Mouse (Mus musculus): ENCODE data around the gene Zscan18. TPM values are rescaled to one million over a fixed set of nuclear protein-coding genes. Genes with fewer than 3 reads are reported as not detected.

The Zscan18 gene
- total and polyA plus RNA-seq, 3 experiments = 0.04 TPM; not detected in 2

GRCm38 (mm10) chr7:12818521-12819295, 15.3 kb upstream of the Zscan18 start, which contains the start of gene Zfp329:
Gene Zfp329 (minus strand): TSS chr7:12818858.
- peak; percentile 94 for DNase-seq (ENCODE audit: low read depth, low spot score)
- Histone ChIP-seq H3K79me2 (ENCODE audit: control insufficient read depth, insufficient read depth, low read length, poor library complexity) (peaks cover 5% of the 10 kb centered on the region), H3K9me3 (replicated peaks; ENCODE audit: insufficient read depth, low read length) (no peaks in the 10 kb centered on the region), H3K36me3 (ENCODE audit: control insufficient read depth in 1 of 2, insufficient read depth in 2 of 2, low read length in 2 of 2) (peaks cover 0 to 4% of the 10 kb centered on the region in 2 experiments; a peak in 1 of 4 replicates), H3K9ac (ENCODE audit: control insufficient read depth, low read depth, low read length, poor library complexity, severe bottlenecking) (peak within 1 kb of the TSS; percentile 84), H3K4me3 (ENCODE audit: control insufficient read depth in 1 of 2, insufficient read depth in 1 of 2, low read depth in 2 of 2, low read length in 2 of 2) (peak within 1 kb of the TSS; percentile 91 to 97), H3K27me3 (ENCODE audit: control insufficient read depth in 1 of 2, insufficient read depth in 2 of 2, low read length in 2 of 2) (no peaks in the 10 kb centered on the region), H3K4me1 (ENCODE audit: control insufficient read depth in 1 of 2, insufficient read depth in 2 of 2, low read length in 2 of 2) (no peaks in the 10 kb centered on the region; a peak in 1 of 4 replicates), H3K27ac (ENCODE audit: control insufficient read depth, low read depth, low read length) (peak within 1 kb of the TSS; percentile 35; the same call in 1 of the 2 replicates)
- TF ChIP-seq ZMIZ1 (IDR thresholded peaks at IDR 0.05; ENCODE audit: low read depth, low read length) (peak; percentile 55), TAL1 (IDR thresholded peaks at IDR 0.05; ENCODE audit: low read length) (no peak), TBP (IDR thresholded peaks at IDR 0.05; ENCODE audit: low read depth, low read length) (peak; percentile 79), UBTF (IDR thresholded peaks at IDR 0.05; ENCODE audit: borderline replicate concordance, insufficient read depth, low read depth, low read length) (no peak), GATA1 (IDR thresholded peaks at IDR 0.05; ENCODE audit: low read depth, low read length) (no peak), ELF1 (IDR thresholded peaks at IDR 0.05; ENCODE audit: low read depth, low read length) (no peak), SIN3A (IDR thresholded peaks at IDR 0.05; ENCODE audit: low read length) (peak; percentile 33; the same call in 1 of the 2 replicates), MYB (IDR thresholded peaks at IDR 0.05; ENCODE audit: low read depth, low read length) (no peak), ZNF384 (IDR thresholded peaks at IDR 0.05; ENCODE audit: low read depth, low read length) (no peak), CHD1 (IDR thresholded peaks at IDR 0.05; ENCODE audit: low read depth, low read length) (no peak), EP300 (IDR thresholded peaks at IDR 0.05; ENCODE audit: low read depth in 1 of 2, low read length in 2 of 2) (no peak), USF2 (IDR thresholded peaks at IDR 0.05; ENCODE audit: borderline replicate concordance in 1 of 2, insufficient read depth in 1 of 2, low read depth in 1 of 2, low read length in 2 of 2) (no peak), MEF2A (IDR thresholded peaks at IDR 0.05; ENCODE audit: extremely low read depth, insufficient replicate concordance, low read depth, low read length, poor library complexity, severe bottlenecking) (no peak), MAX (IDR thresholded peaks at IDR 0.05; ENCODE audit: low read length) (peak; percentile 35; the same call in 1 of the 2 replicates), NELFE (IDR thresholded peaks at IDR 0.05; ENCODE audit: low read depth, low read length) (peak; percentile 95), NRF1 (IDR thresholded peaks at IDR 0.05; ENCODE audit: insufficient read depth, low read depth, low read length, poor library complexity, severe bottlenecking) (peak; percentile 86), SMC3 (IDR thresholded peaks at IDR 0.05; ENCODE audit: low read depth, low read length) (no peak), ZKSCAN1 (IDR thresholded peaks at IDR 0.05; ENCODE audit: low read depth, low read length) (no peak), E2F4 (IDR thresholded peaks at IDR 0.05; ENCODE audit: borderline replicate concordance, low read depth, low read length) (no peak), POLR2A (IDR thresholded peaks at IDR 0.05; ENCODE audit: control insufficient read depth in 1 of 2, insufficient read depth in 1 of 2, low read depth in 1 of 2, low read length in 2 of 2, poor library complexity in 1 of 2) (peak; percentile 78 to 93), ZC3H11A (IDR thresholded peaks at IDR 0.05; ENCODE audit: low read depth, low read length) (no peak), USF1 (IDR thresholded peaks at IDR 0.05; ENCODE audit: low read depth, low read length) (no peak), RAD21 (IDR thresholded peaks at IDR 0.05; ENCODE audit: low read depth, low read length) (no peak), CHD2 (IDR thresholded peaks at IDR 0.05; ENCODE audit: low read length) (no peak), HCFC1 (IDR thresholded peaks at IDR 0.05; ENCODE audit: low read depth, low read length) (peak; percentile 70), BHLHE40 (IDR thresholded peaks at IDR 0.05; ENCODE audit: borderline replicate concordance, low read depth, low read length) (no peak), CTCF (IDR thresholded peaks at IDR 0.05 in 2 of 3, conservative IDR thresholded peaks at IDR 0.05 in 1 of 3; ENCODE audit: control insufficient read depth in 1 of 3, insufficient read depth in 1 of 3, low read depth in 2 of 3, low read length in 3 of 3, poor library complexity in 1 of 3, severe bottlenecking in 1 of 3) (no peak), MAFK (IDR thresholded peaks at IDR 0.05; ENCODE audit: borderline replicate concordance, low read depth, low read length) (no peak), KAT2A (conservative IDR thresholded peaks at IDR 0.05; ENCODE audit: low read depth, low read length) (no peak), MYC (IDR thresholded peaks at IDR 0.05; ENCODE audit: low read depth, low read length) (0 out of 2 replicates have a peak, but pooled peaks have one; percentile 10), GABPA (IDR thresholded peaks at IDR 0.05; ENCODE audit: low read depth, low read length) (no peak), JUND (IDR thresholded peaks at IDR 0.05; ENCODE audit: low read depth, low read length) (no peak), MAZ (IDR thresholded peaks at IDR 0.05; ENCODE audit: low read depth, low read length) (no peak), RCOR1 (IDR thresholded peaks at IDR 0.05; ENCODE audit: low read depth, low read length) (0 out of 2 replicates have a peak, but pooled peaks have one; percentile 25), POLR2AphosphoS2 (IDR thresholded peaks at IDR 0.05; ENCODE audit: low read length) (peak; percentile 89), MXI1 (IDR thresholded peaks at IDR 0.05; ENCODE audit: low read depth, low read length) (peak; percentile 15)

Data from MEL (cell line).